12 mouse cellular contexts compared by ENCODE assay signal in the genomic region with DNA sequence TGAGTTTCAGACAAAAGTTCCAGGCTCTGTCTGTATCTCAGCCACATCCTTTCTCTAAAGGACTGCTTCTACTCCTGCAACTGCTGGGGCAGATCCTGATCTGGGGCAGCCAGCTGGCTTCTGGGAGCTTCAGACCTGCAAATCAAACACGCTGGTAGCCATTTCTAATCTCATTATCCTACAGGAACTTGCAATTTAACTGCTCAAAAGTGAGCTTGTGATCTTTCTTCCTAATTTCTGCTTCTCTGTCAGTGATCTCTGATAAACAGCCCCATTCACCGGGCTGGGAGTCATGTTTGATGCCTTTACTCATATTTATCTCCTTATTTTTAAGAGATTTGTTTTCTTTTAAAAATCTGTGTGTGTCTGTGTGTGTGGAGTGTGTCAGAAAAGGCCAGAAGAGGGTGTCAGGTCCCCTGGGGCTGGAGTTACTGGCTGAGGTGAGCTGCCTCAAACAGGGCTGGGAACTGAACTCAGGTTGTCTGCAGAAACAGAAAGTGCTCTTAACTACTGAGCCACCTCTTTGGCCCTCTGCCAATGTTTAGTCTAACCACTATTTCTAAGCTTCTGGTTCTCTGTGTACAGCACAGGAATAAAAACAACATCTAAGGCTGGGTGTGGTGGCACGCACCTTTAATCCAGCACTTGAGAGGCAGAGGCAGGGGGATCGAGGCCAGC.
DNase-seq lines count a peak whose midpoint lies in the region; ATAC-seq and TF ChIP-seq lines count a peak whose summit lies in the region.
"Had no signal": no experiment of that assay in that cellular context is flagged by ENCODE, and none has a peak within 500 bp of the region (broad histone marks: within the 10 kb centered on the region; RNA-seq: fewer than 3 reads in every experiment).

No protein-coding gene starts in this region.

- no peak overlapping the region for H3K4me3 ChIP-seq in hindbrain, postnatal 0 days (ENCODE audit: low read length)
- no peak overlapping the region for H3K4me3 ChIP-seq in hindbrain, embryonic 11.5 days (ENCODE audit: low read depth, low read length)
- no peak overlapping the region for H3K4me3 ChIP-seq in midbrain, embryonic 12.5 days
- H3K4me3 ChIP-seq in midbrain, embryonic 16.5 days (ENCODE audit: low read depth, low read length) = no peak overlapping the region
- no peak overlapping the region for H3K4me3 ChIP-seq in forebrain, embryonic 14.5 days (ENCODE audit: low read depth, low read length)
- H3K4me3 ChIP-seq: heart, embryonic 12.5 days had no signal

- H3K27ac ChIP-seq in hindbrain, postnatal 0 days = no peak overlapping the region
- no peak overlapping the region for H3K27ac ChIP-seq in hindbrain, embryonic 11.5 days (ENCODE audit: low read depth, low read length)
- peak overlapping the region; percentile 66 for H3K27ac ChIP-seq in midbrain, embryonic 12.5 days (replicated peaks)
- no peak overlapping the region for H3K27ac ChIP-seq in midbrain, embryonic 16.5 days (ENCODE audit: low read length)
- no peak overlapping the region for H3K27ac ChIP-seq in forebrain, embryonic 14.5 days (ENCODE audit: low read depth, low read length)

- no peak for ATAC-seq in hindbrain, postnatal 0 days
- no peak for ATAC-seq in hindbrain, embryonic 11.5 days (ENCODE audit: low FRiP score)
- ATAC-seq in midbrain, embryonic 12.5 days (ENCODE audit: low FRiP score, low read depth) = no peak
- no peak for ATAC-seq in midbrain, embryonic 16.5 days
- no peak for ATAC-seq in forebrain, embryonic 14.5 days

- DNase-seq in hindbrain, postnatal 0 days (ENCODE audit: low spot score) = peak; percentile 9
- DNase-seq in hindbrain, embryonic 11.5 days (ENCODE audit: low spot score) = no peak
- peak; percentile 35 for DNase-seq in forebrain, embryonic 14.5 days (ENCODE audit: low spot score)
- no peak for DNase-seq in layer of hippocampus, adult 9-11 months
- no peak for DNase-seq in right cerebral cortex, postnatal 36 days (ENCODE audit: low spot score in 2 of 2)
- DNase-seq: cerebellum, adult 18-20 months; gastrocnemius, postnatal 36 days; kidney, postnatal 25 days; liver had no signal

- no peaks in the 10 kb centered on the region for H3K27me3 ChIP-seq in hindbrain, postnatal 0 days (ENCODE audit: insufficient read depth, low read length)
- H3K27me3 ChIP-seq in hindbrain, embryonic 11.5 days (ENCODE audit: control insufficient read depth, insufficient read depth, low read length) = no peaks in the 10 kb centered on the region
- no peaks in the 10 kb centered on the region for H3K27me3 ChIP-seq in midbrain, embryonic 12.5 days
- H3K27me3 ChIP-seq in midbrain, embryonic 16.5 days (ENCODE audit: control insufficient read depth, insufficient read depth, low read depth, low read length) = no peaks in the 10 kb centered on the region
- H3K27me3 ChIP-seq in forebrain, embryonic 14.5 days (replicated peaks; ENCODE audit: control insufficient read depth, insufficient read depth, low read length) = no peaks in the 10 kb centered on the region
- H3K27me3 ChIP-seq: heart, embryonic 12.5 days had no signal

- H3K9me3 ChIP-seq in hindbrain, postnatal 0 days (ENCODE audit: low read length) = no peaks in the 10 kb centered on the region
- no peaks in the 10 kb centered on the region for H3K9me3 ChIP-seq in hindbrain, embryonic 11.5 days (ENCODE audit: control insufficient read depth, low read length)
- no peaks in the 10 kb centered on the region for H3K9me3 ChIP-seq in midbrain, embryonic 12.5 days
- no peaks in the 10 kb centered on the region for H3K9me3 ChIP-seq in midbrain, embryonic 16.5 days (replicated peaks; ENCODE audit: control insufficient read depth, low read length, poor library complexity, severe bottlenecking)
- H3K9me3 ChIP-seq in forebrain, embryonic 14.5 days (replicated peaks; ENCODE audit: control insufficient read depth, low read length) = no peaks in the 10 kb centered on the region
- H3K9me3 ChIP-seq: heart, embryonic 12.5 days had no signal

- no peak for TF ChIP-seq CTCF in hindbrain, postnatal 0 days (IDR thresholded peaks at IDR 0.05; ENCODE audit: low read depth)

- H3K4me1 ChIP-seq in hindbrain, postnatal 0 days (ENCODE audit: insufficient read depth, low read length) = no peaks in the 10 kb centered on the region
- no peaks in the 10 kb centered on the region for H3K4me1 ChIP-seq in hindbrain, embryonic 11.5 days (replicated peaks; ENCODE audit: control insufficient read depth, insufficient read depth, low read length)
- H3K4me1 ChIP-seq in midbrain, embryonic 12.5 days = peaks cover 17% of the 10 kb centered on the region
- H3K4me1 ChIP-seq in midbrain, embryonic 16.5 days (ENCODE audit: control insufficient read depth, insufficient read depth, low read length) = no peaks in the 10 kb centered on the region
- H3K4me1 ChIP-seq in forebrain, embryonic 14.5 days (ENCODE audit: control insufficient read depth, insufficient read depth, low read length) = no peaks in the 10 kb centered on the region
- H3K4me1 ChIP-seq: heart, embryonic 12.5 days had no signal

- WGBS in hindbrain, postnatal 0 days = 83% methylated on average over 4 of the region's 4 CpGs
- 90% methylated on average over 4 of the region's 4 CpGs for WGBS in hindbrain, embryonic 11.5 days
- 58% methylated on average over 4 of the region's 4 CpGs for WGBS in midbrain, embryonic 12.5 days
- WGBS in midbrain, embryonic 16.5 days = 53% methylated on average over 4 of the region's 4 CpGs
- WGBS in forebrain, embryonic 14.5 days = 62% methylated on average over 4 of the region's 4 CpGs

- H3K4me2 ChIP-seq in hindbrain, postnatal 0 days (ENCODE audit: low read depth, low read length) = no peak overlapping the region
- no peak overlapping the region for H3K4me2 ChIP-seq in hindbrain, embryonic 11.5 days (replicated peaks; ENCODE audit: low read depth, low read length)
- no peak overlapping the region for H3K4me2 ChIP-seq in midbrain, embryonic 12.5 days (replicated peaks)
- H3K4me2 ChIP-seq in midbrain, embryonic 16.5 days (ENCODE audit: low read length) = no peak overlapping the region
- no peak overlapping the region for H3K4me2 ChIP-seq in forebrain, embryonic 14.5 days (ENCODE audit: low read length)
- H3K4me2 ChIP-seq: heart, embryonic 12.5 days had no signal

- peaks cover 40% of the 10 kb centered on the region; the same call in 1 of the 2 replicates for H3K36me3 ChIP-seq in hindbrain, postnatal 0 days (ENCODE audit: insufficient read depth, low read length)
- 0 out of 2 replicates have a peak, but pooled peaks cover 2% of the 10 kb centered on the region for H3K36me3 ChIP-seq in hindbrain, embryonic 11.5 days (ENCODE audit: control insufficient read depth, insufficient read depth, low read length)
- peaks cover 53% of the 10 kb centered on the region for H3K36me3 ChIP-seq in midbrain, embryonic 12.5 days
- H3K36me3 ChIP-seq in midbrain, embryonic 16.5 days (ENCODE audit: control insufficient read depth, insufficient read depth, low read length) = peaks cover 20% of the 10 kb centered on the region
- peaks cover 34% of the 10 kb centered on the region for H3K36me3 ChIP-seq in forebrain, embryonic 14.5 days (ENCODE audit: control insufficient read depth, insufficient read depth, low read length)

- no peak overlapping the region for H3K9ac ChIP-seq in hindbrain, postnatal 0 days (replicated peaks; ENCODE audit: low read length)
- no peak overlapping the region for H3K9ac ChIP-seq in hindbrain, embryonic 11.5 days (ENCODE audit: low read depth, low read length)
- H3K9ac ChIP-seq in midbrain, embryonic 12.5 days (replicated peaks) = no peak overlapping the region; the same call in 1 of the 2 replicates
- H3K9ac ChIP-seq in midbrain, embryonic 16.5 days (ENCODE audit: low read depth, low read length) = no peak overlapping the region
- H3K9ac ChIP-seq in forebrain, embryonic 14.5 days (ENCODE audit: low read length) = no peak overlapping the region
- H3K9ac ChIP-seq: heart, embryonic 12.5 days had no signal

Comparison
In these comparisons a context has a peak if more than half of its experiments do, and no peak if none do; other contexts are left out.
1. DNase-seq: peak in hindbrain, postnatal 0 days (single experiment) and forebrain, embryonic 14.5 days (single experiment); none in hindbrain, embryonic 11.5 days (single experiment), layer of hippocampus, adult 9-11 months (single experiment) and right cerebral cortex, postnatal 36 days (0 of 2).